Mouse (Mus musculus) testis, adult 2 months (tissue): Measurements from ENCODE around the gene Mrpl28. TPM values are rescaled to one million over a fixed set of nuclear protein-coding genes. Genes with fewer than 3 reads are reported as not detected.
"Not testable (repeated sequence)": the region's sequence is repeated elsewhere in the genome, so short reads cannot be mapped to it uniquely, and the experiment has no call there.

Experiments used
- H3K27ac ChIP-seq: fragments of 200-500 bp; 2 replicates; pipeline ENCODE4 v1.5.1; 2012; ENCODE audit warnings: low read depth, low read length; ENCODE audit not compliant: control insufficient read depth, insufficient read depth
- H3K27me3 ChIP-seq: fragments of 200-500 bp; 2 replicates; pipeline ENCODE4 v1.6.1; 2012; ENCODE audit warnings: mild to moderate bottlenecking, low read length, moderate library complexity; ENCODE audit not compliant: control insufficient read depth, insufficient read depth
- H3K36me3 ChIP-seq: fragments of 200-500 bp; 2 replicates; pipeline ENCODE4 v1.6.1; 2012; ENCODE audit warnings: mild to moderate bottlenecking, low read length; ENCODE audit not compliant: control insufficient read depth, insufficient read depth
- H3K4me1 ChIP-seq: fragments of 200-500 bp; 2 replicates; pipeline ENCODE4 v1.6.1; 2012; ENCODE audit warnings: low read length; ENCODE audit not compliant: control insufficient read depth, insufficient read depth
- H3K4me3 ChIP-seq: fragments of 200-500 bp; 2 replicates; pipeline ENCODE4 v1.5.1; 2012; ENCODE audit warnings: low read depth, mild to moderate bottlenecking, low read length, moderate library complexity, mixed read lengths; ENCODE audit not compliant: control insufficient read depth
- CTCF ChIP-seq: fragments of 200-500 bp; IDR thresholded peaks from 2 replicates; pipeline ENCODE4 v1.5.1; 2012; ENCODE audit warnings: low read depth, mild to moderate bottlenecking, inconsistent platforms, low read length, moderate library complexity; ENCODE audit not compliant: control insufficient read depth, insufficient read depth, insufficient replicate concordance
- POLR2A ChIP-seq: fragments of 200-500 bp; IDR thresholded peaks from 2 replicates; pipeline ENCODE4 v1.6.1; 2012; ENCODE audit warnings: low read depth, mild to moderate bottlenecking, inconsistent platforms, low read length, moderate library complexity; ENCODE audit not compliant: control insufficient read depth
- polyA plus RNA-seq: library from polyadenylated mRNA; depleted of rRNA; stranded (reverse); fragments of >200 nt; gene quantifications from 2 replicates; pipeline ENCODE4 v1.2.3, GENCODE M21; 2012

Mrpl28 gene
- polyA plus RNA-seq, 1 experiment, result 30.4 TPM

DNA sequence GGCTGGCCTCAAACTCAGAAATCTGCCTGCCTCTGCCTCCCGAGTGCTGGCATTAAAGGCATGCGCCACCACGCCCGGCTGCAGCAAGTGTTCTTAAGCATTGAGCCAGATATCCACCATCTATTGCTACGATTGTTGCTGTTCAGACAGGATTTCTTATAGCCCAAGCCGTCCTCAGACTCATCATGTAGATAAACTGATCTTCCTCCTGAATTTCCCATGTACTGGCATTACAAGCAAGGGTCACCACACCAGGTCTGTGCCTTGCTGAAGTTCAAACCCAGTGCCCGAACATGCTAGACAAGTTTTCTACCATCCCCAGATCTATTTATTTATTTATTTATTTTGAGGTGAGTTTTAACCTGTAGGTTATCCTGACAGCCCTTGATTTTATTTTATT lies 24.8 kb upstream of the Mrpl28 start:
- H3K36me3 ChIP-seq, result no peaks in the 10 kb centered on the region
- peaks cover 5% of the 10 kb centered on the region for H3K4me1 ChIP-seq
- TF ChIP-seq POLR2A (no peak), CTCF (no peak)
- no peak overlapping the region for H3K27ac ChIP-seq
- no peaks in the 10 kb centered on the region for H3K27me3 ChIP-seq
- H3K4me3 ChIP-seq, result no peak overlapping the region

DNA sequence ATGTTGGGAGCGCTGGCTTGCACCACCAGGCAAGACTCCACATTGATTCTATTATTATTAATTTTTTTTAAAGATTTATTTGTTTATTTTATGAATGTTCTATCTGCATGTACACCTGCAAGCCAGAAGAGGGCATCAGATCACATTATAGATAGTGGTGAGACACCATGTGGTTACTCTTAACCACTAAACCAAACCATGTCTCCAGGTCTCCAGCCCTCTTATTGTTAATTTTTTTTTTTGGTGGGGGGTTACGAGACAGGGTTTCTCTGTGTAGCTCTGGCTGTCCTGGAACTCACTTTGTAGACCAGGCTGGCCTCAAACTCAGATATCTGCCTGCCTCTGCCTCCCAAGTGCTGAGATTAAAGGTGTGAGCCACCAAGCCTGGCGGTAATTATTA lies 24.0 kb upstream of the Mrpl28 start:
- not testable (repeated sequence) for H3K36me3 ChIP-seq, H3K27me3 ChIP-seq, H3K4me3 ChIP-seq, H3K4me1 ChIP-seq, H3K27ac ChIP-seq

DNA sequence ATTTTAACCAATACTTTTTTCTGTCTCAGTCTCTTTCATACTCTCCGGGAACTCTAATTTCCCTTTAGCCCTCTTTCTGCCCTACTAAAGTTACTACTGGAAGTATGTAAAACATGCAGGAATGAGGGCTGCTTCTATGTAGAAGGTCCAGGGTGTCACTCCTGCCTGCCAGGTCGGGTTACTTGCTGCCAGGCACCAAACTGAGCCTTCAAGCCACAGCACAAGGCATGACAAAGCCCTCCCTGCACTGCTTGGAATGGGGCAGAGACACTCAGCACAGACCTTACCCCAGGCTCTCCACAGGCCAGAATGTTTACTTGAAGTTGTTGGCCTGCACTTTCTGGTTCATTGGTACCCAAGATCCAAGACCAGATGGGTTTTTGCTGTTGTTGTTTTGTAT lies 23.1 kb upstream of the Mrpl28 start:
- H3K27me3 ChIP-seq, result no peaks in the 10 kb centered on the region
- peaks cover 3% of the 10 kb centered on the region for H3K4me1 ChIP-seq
- TF ChIP-seq CTCF, result no peak
- TF ChIP-seq POLR2A, result no peak
- no peaks in the 10 kb centered on the region for H3K36me3 ChIP-seq
- no peak overlapping the region for H3K4me3 ChIP-seq
- H3K27ac ChIP-seq, result no peak overlapping the region

DNA sequence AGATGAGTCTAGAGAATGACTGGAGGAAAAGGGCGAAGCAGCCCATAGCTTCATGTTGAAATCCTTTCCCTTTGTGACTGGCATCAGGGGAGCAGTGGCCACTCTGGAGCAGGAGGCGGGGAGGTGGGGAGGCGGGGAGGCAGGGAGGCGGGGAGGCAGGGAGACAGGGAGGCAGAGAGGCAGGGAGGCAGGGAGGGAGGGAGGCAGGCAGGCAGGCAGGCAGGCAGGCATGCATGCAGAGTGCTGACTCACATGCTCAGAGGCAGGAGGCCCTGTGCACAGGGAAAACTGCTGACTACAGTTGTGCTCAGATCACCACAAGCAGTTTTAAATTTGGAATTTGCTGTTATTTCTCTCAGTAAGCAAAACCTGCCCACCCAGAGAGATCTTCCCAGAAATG lies 21.8 kb upstream of the Mrpl28 start:
- Histone ChIP-seq H3K4me3 (no peak overlapping the region), H3K27me3 (no peaks in the 10 kb centered on the region), H3K4me1 (no peaks in the 10 kb centered on the region), H3K36me3 (no peaks in the 10 kb centered on the region), H3K27ac (no peak overlapping the region)
- TF ChIP-seq POLR2A (no peak), CTCF (no peak)

DNA sequence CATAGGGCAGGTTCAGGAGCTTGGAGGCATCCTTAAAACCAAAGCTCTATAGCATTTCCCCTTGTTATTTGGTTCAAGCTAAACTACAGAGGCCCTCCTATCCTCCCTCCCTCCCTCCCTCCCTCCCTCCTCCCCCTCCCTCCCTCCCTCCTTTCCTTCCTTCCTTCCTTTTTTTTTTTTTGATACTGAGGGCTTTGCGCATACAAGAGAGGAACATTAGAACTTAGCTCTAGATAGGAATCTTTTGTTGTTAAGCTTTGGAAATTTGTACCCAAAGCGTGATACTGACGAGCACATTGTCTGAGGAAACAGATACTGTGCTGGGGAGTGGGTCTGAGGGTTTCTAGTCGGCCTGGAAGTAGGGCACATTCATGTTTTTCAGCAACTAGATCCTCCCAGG lies 17.7 kb upstream of the Mrpl28 start:
- Histone ChIP-seq H3K27ac (no peak overlapping the region), H3K4me1 (no peaks in the 10 kb centered on the region; the same call in 1 of the 2 replicates), H3K36me3 (no peaks in the 10 kb centered on the region), H3K4me3 (no peak overlapping the region), H3K27me3 (no peaks in the 10 kb centered on the region)
- TF ChIP-seq CTCF (no peak), POLR2A (no peak)

DNA sequence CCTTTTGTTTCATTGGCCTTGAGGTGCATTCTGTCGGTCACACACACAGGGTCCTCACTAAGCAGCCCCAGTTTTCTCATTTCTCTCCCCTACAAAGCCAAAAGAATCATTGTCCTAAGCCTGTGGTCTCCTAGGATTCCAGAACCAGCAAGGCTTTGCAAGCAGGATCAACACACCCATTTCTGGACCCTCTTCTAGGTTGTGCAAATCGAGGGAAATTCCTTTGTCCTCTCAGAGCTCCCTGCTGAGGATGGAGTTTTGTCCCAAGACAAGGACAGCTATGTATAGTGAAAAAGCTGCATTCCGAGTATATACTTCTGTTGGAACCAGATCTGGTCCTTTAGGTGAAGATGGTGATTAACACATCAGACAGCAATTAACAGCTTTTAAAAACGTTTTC lies 13.1 kb upstream of the Mrpl28 start:
- Histone ChIP-seq H3K4me1 (peaks cover 4% of the 10 kb centered on the region), H3K27ac (no peak overlapping the region), H3K27me3 (no peaks in the 10 kb centered on the region), H3K4me3 (no peak overlapping the region), H3K36me3 (no peaks in the 10 kb centered on the region)
- TF ChIP-seq POLR2A (no peak), CTCF (no peak)

DNA sequence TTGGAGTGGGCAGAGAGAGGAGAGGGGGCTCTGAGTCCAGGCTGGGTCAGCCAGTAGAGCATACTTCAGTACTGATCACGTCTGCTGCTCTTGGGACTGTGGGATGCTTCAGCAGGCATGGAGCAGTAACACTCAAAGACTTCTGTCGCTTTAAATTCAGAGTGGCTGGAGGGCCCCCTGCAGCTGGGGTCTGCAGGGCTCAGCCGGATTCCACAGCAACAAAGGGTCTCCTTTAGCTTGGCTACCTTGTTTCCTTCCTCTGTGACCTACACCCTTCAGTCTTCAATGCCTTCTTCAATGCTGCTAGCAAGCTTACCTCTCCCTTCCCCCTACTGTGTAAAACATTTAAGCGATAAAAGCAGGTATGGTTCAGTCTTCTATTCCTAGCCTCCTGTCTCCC lies 12.3 kb upstream of the Mrpl28 start:
- Histone ChIP-seq H3K4me1 (peaks cover 4% of the 10 kb centered on the region), H3K4me3 (no peak overlapping the region), H3K27ac (no peak overlapping the region; the same call in 1 of the 2 replicates), H3K27me3 (no peaks in the 10 kb centered on the region), H3K36me3 (no peaks in the 10 kb centered on the region)
- TF ChIP-seq POLR2A, result no peak
- no peak for TF ChIP-seq CTCF

DNA sequence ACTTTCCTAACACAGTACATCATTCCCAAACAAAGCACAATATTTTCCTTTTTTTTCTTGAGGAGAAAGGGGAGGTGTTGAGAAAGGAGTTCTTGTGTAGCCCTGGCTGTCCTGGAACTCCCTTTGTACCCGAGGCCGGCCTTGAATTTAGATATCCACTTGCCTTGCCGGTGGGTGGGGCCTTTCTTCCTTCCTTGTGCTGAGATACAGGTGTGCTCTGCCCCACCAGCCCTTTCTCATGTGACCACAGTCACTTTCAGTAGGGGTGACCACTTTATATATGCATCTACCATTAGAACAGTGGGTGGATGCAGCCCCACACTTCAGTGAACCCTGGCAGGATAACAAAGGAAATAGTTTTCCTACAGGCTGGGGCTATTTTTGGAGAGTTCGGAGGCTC lies 11.6 kb upstream of the Mrpl28 start:
- TF ChIP-seq POLR2A, result no peak
- no peaks in the 10 kb centered on the region for H3K36me3 ChIP-seq
- no peaks in the 10 kb centered on the region for H3K27me3 ChIP-seq
- H3K4me1 ChIP-seq, result peaks cover 4% of the 10 kb centered on the region
- no peak overlapping the region for H3K27ac ChIP-seq
- no peak overlapping the region for H3K4me3 ChIP-seq
